Mouse (Mus musculus): ENCODE results near the gene Card11. TPM values are rescaled to one million over a fixed set of nuclear protein-coding genes. Genes with fewer than 3 reads are reported as not detected.

The Card11 gene
- 90.5 TPM for polyA plus RNA-seq (2017; shearing (Covaris generic))

GRCm38 (mm10) chr5:141000349-141000748 is at the start of gene Card11:
Card11 (minus strand) TSS chr5:141000582.

GRCm38 (mm10) chr5:140830314-140831063 is 169.9 kb downstream of the Card11 start, which contains the start of gene Gna12:
Gna12 (minus strand) TSS chr5:140830431.

Other genes starting within 250 kb of the Card11 start
- 3.6 TPM for gene Gna12, start 170.2 kb downstream of the Card11 start, polyA plus RNA-seq (2017; shearing (Covaris generic))
- not detected for gene Sdk1, start 240.9 kb upstream of the Card11 start, polyA plus RNA-seq (2017; shearing (Covaris generic))